Mouse (Mus musculus): ENCODE data around the gene Aloxe3.

- peak; percentile 41; the same call in 1 of the 2 replicates for TF ChIP-seq IRF4 (IDR thresholded peaks at IDR 0.05; ENCODE audit: low read depth, low read length)
- TF ChIP-seq E2F4 (IDR thresholded peaks at IDR 0.05; ENCODE audit: insufficient replicate concordance, low read depth, low read length) = no peak
- TF ChIP-seq RCOR1 (conservative IDR thresholded peaks at IDR 0.05; ENCODE audit: low read depth, low read length) = no peak
- TF ChIP-seq ETS1 (conservative IDR thresholded peaks at IDR 0.05; ENCODE audit: low read depth, low read length) = peak; percentile 91
- peak; percentile 80 for TF ChIP-seq POLR2A (IDR thresholded peaks at IDR 0.05; ENCODE audit: low read depth, low read length)
- TF ChIP-seq MYC (IDR thresholded peaks at IDR 0.05; ENCODE audit: low read depth, low read length) = peak; percentile 94
These were observed 27.0 kb upstream of the Aloxe3 start for GRCm38 (mm10) chr11:69098762-69099091.

Data from CH12.LX (cell line).